Mouse (Mus musculus): ENCODE data around the gene Pxdc1.

DNA sequence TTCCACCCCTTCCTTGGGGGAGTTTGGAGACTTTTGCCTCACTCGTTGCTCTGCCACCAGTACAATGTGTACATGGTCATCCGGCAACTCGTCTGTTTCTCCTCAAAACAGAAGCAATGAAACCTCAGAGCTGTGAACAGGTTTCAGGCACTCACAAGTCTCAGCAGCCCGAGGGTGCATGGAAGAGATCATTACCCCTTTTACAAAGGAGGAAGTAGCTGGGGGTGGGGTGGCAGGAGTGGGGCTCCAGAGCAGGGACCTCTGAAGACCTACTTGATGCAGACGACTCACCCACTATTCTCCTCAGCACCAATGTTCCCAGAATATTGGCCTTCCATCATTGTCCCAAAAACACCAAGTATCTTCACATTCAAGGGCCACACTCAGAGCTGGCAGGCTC lies 3.1 kb upstream of the Pxdc1 start:
- TF ChIP-seq CTCF (IDR thresholded peaks at IDR 0.05; ENCODE audit: low read depth, low read length): no peak
- no peak for TF ChIP-seq POLR2A (IDR thresholded peaks at IDR 0.05; ENCODE audit: borderline replicate concordance, low read depth, low read length)

Measured in bone marrow macrophage, adult 2 months (primary cell).